8 mouse cellular contexts compared by ENCODE assay signal in genomic region chr2:30808296-30808655, GRCm38 (mm10). TPM values are rescaled to one million over a fixed set of nuclear protein-coding genes. Genes with fewer than 3 reads are reported as not detected.
A peak's percentile ranks its signal among the peaks of the same experiment; 100 is the strongest.
DNase-seq lines count a peak whose midpoint lies in the region; ATAC-seq and TF ChIP-seq lines count a peak whose summit lies in the region.

No protein-coding gene starts in this region.

- TF ChIP-seq CTCF in gastrocnemius, adult 2 months (IDR thresholded peaks at IDR 0.05): no peak
- TF ChIP-seq CTCF in ES-Bruce4 (IDR thresholded peaks at IDR 0.05; ENCODE audit: low read depth, low read length): no peak
- no peak for TF ChIP-seq CTCF in liver, postnatal 0 days (IDR thresholded peaks at IDR 0.05; ENCODE audit: low read depth)

- H3K4me3 ChIP-seq in gastrocnemius, adult 2 months: peak overlapping the region; percentile 93
- peak overlapping the region; percentile 86 for H3K4me3 ChIP-seq in ES-Bruce4 (ENCODE audit: low read depth, low read length)
- peak overlapping the region; percentile 79 for H3K4me3 ChIP-seq in forebrain, embryonic 16.5 days (replicated peaks; ENCODE audit: low read length)
- peak overlapping the region; percentile 63 for H3K4me3 ChIP-seq in liver, postnatal 0 days (ENCODE audit: low read depth, low read length)

- H3K27me3 ChIP-seq in ES-Bruce4 (ENCODE audit: control insufficient read depth, insufficient read depth, low read length, poor library complexity, severe bottlenecking): no peaks in the 10 kb centered on the region
- H3K27me3 ChIP-seq in forebrain, embryonic 16.5 days (replicated peaks; ENCODE audit: control insufficient read depth, insufficient read depth, low read length): no peaks in the 10 kb centered on the region
- H3K27me3 ChIP-seq in liver, postnatal 0 days (ENCODE audit: insufficient read depth, low read length): peaks cover 3% of the 10 kb centered on the region; the same call in 1 of the 2 replicates

- peaks cover 20% of the 10 kb centered on the region for H3K36me3 ChIP-seq in ES-Bruce4 (ENCODE audit: control insufficient read depth, insufficient read depth, low read length, poor library complexity, severe bottlenecking)
- H3K36me3 ChIP-seq in forebrain, embryonic 16.5 days (ENCODE audit: control insufficient read depth, insufficient read depth): peaks cover 3% of the 10 kb centered on the region; the same call in 1 of the 2 replicates
- H3K36me3 ChIP-seq in liver, postnatal 0 days (replicated peaks; ENCODE audit: insufficient read depth, low read length): no peaks in the 10 kb centered on the region; the same call in 1 of the 2 replicates

- TF ChIP-seq POLR2A in ES-Bruce4 (IDR thresholded peaks at IDR 0.05; ENCODE audit: insufficient read depth, low read length): no peak

- H3K4me2 ChIP-seq in forebrain, embryonic 16.5 days (ENCODE audit: low read length): peak overlapping the region; percentile 94
- H3K4me2 ChIP-seq in liver, postnatal 0 days (ENCODE audit: low read depth, low read length): peak overlapping the region; percentile 82

- H3K9ac ChIP-seq in ES-Bruce4 (ENCODE audit: low read depth, poor library complexity, severe bottlenecking): peak overlapping the region; percentile 62
- peak overlapping the region; percentile 85 for H3K9ac ChIP-seq in forebrain, embryonic 16.5 days (replicated peaks; ENCODE audit: low read depth, low read length)
- peak overlapping the region; percentile 75 for H3K9ac ChIP-seq in liver, postnatal 0 days (replicated peaks)

- no peak for DNase-seq in gastrocnemius, adult 2 months
- no peak for DNase-seq in gastrocnemius, adult 18-20 months (ENCODE audit: low spot score)
- no peak for DNase-seq in liver, postnatal 0 days
- no peak for DNase-seq in right cerebral cortex, postnatal 14 days
- DNase-seq in retina, postnatal 1 day: no peak
- no peak for DNase-seq in right cerebral cortex, adult 18-20 months

- H3K9me3 ChIP-seq in ES-Bruce4 (replicated peaks; ENCODE audit: control insufficient read depth, insufficient read depth, low read length, poor library complexity, severe bottlenecking): peaks cover 2% of the 10 kb centered on the region; the same call in 1 of the 2 replicates
- no peaks in the 10 kb centered on the region for H3K9me3 ChIP-seq in forebrain, embryonic 16.5 days (ENCODE audit: control insufficient read depth, low read length)
- no peaks in the 10 kb centered on the region for H3K9me3 ChIP-seq in liver, postnatal 0 days (ENCODE audit: low read length)

- WGBS in forebrain, embryonic 16.5 days: 5% methylated on average over 10 of the region's 10 CpGs
- WGBS in liver, postnatal 0 days (ENCODE audit: insufficient replicate concordance): 3% methylated on average over 10 of the region's 10 CpGs

- H3K4me1 ChIP-seq in ES-Bruce4 (ENCODE audit: control insufficient read depth, insufficient read depth, low read length): peaks cover 2% of the 10 kb centered on the region
- peaks cover 28% of the 10 kb centered on the region for H3K4me1 ChIP-seq in forebrain, embryonic 16.5 days (replicated peaks; ENCODE audit: control insufficient read depth, insufficient read depth, low read length)
- H3K4me1 ChIP-seq in liver, postnatal 0 days (ENCODE audit: insufficient read depth): peaks cover 25% of the 10 kb centered on the region

- intact Hi-C loops in gastrocnemius, adult 2 months (cut with DNase I): no loop called here

- no peak; the same call in 1 of the 2 replicates for ATAC-seq in forebrain, embryonic 16.5 days
- no peak for ATAC-seq in liver, postnatal 0 days

- TF ChIP-seq EP300 in ES-Bruce4 (IDR thresholded peaks at IDR 0.05; ENCODE audit: insufficient read depth, low read depth, low read length): no peak
- no peak for TF ChIP-seq EP300 in liver, postnatal 0 days (IDR thresholded peaks at IDR 0.05; ENCODE audit: low read depth)

- H3K27ac ChIP-seq in gastrocnemius, adult 2 months: peak overlapping the region; percentile 97
- 0 out of 2 replicates have a peak overlapping the region, but pooled peaks have one; percentile 1 for H3K27ac ChIP-seq in ES-Bruce4 (ENCODE audit: insufficient read depth, low read length)
- H3K27ac ChIP-seq in forebrain, embryonic 16.5 days (ENCODE audit: low read length): peak overlapping the region; percentile 69
- peak overlapping the region; percentile 87 for H3K27ac ChIP-seq in liver, postnatal 0 days (ENCODE audit: low read depth)

RNA-seq across cellular contexts. Expression of gene Ntmt1, which starts 0.7 kb away (rescaled TPM):
- total RNA-seq in gastrocnemius, adult 2 months (2021): 10 to 100 TPM; 14.3 to 15.6 TPM
- 10 to 100 TPM; 10.6 to 11.3 TPM for total RNA-seq in gastrocnemius, adult 18-20 months (2021)
- 42.6 and 46.3 TPM in 2 replicates for polyA plus RNA-seq in ES-Bruce4 (2011; ENCODE audit: insufficient read depth, insufficient read length, low read depth, missing spikeins)
- polyA plus RNA-seq in forebrain, embryonic 16.5 days (2015; fragmentation: Nextera tagmentation; extraction: Ambion mirVana): 120 and 121 TPM in 2 replicates
- 27.8 and 30.2 TPM in 2 replicates for polyA plus RNA-seq in liver, postnatal 0 days (2015; fragmentation: Nextera tagmentation; extraction: Ambion mirVana)

RNA-seq across cellular contexts. Expression of gene 1700001O22Rik, which starts 4.8 kb away (rescaled TPM):
- 10 to 100 TPM in 1 of 2 experiments, under 1 TPM in 1; 0.33 to 22.0 TPM for total RNA-seq in gastrocnemius, adult 2 months (2021)
- 1 to 10 TPM; 2.4 to 8.2 TPM for total RNA-seq in gastrocnemius, adult 18-20 months (2021)
- polyA plus RNA-seq in ES-Bruce4 (2011; ENCODE audit: insufficient read depth, insufficient read length, low read depth, missing spikeins): 2.2 and 2.4 TPM in 2 replicates
- 2.1 and 2.9 TPM in 2 replicates for polyA plus RNA-seq in forebrain, embryonic 16.5 days (2015; fragmentation: Nextera tagmentation; extraction: Ambion mirVana)
- polyA plus RNA-seq in liver, postnatal 0 days (2015; fragmentation: Nextera tagmentation; extraction: Ambion mirVana): not detected in 2 replicates

RNA-seq across cellular contexts. Expression of gene Asb6, which starts 21.9 kb away (rescaled TPM):
- 1 to 10 TPM; 7.0 TPM for total RNA-seq in gastrocnemius, adult 2 months (2021)
- total RNA-seq in gastrocnemius, adult 18-20 months (2021): 1 to 10 TPM; 7.2 to 9.7 TPM
- 18.4 and 19.9 TPM in 2 replicates for polyA plus RNA-seq in ES-Bruce4 (2011; ENCODE audit: insufficient read depth, insufficient read length, low read depth, missing spikeins)
- polyA plus RNA-seq in forebrain, embryonic 16.5 days (2015; fragmentation: Nextera tagmentation; extraction: Ambion mirVana): 41.2 and 47.2 TPM in 2 replicates
- 16.7 and 16.9 TPM in 2 replicates for polyA plus RNA-seq in liver, postnatal 0 days (2015; fragmentation: Nextera tagmentation; extraction: Ambion mirVana)

RNA-seq across cellular contexts. Expression of gene Prrx2, which starts 26.5 kb away (rescaled TPM):
- 1 to 10 TPM; 1.2 to 4.2 TPM for total RNA-seq in gastrocnemius, adult 2 months (2021)
- 1 to 10 TPM; 1.9 TPM for total RNA-seq in gastrocnemius, adult 18-20 months (2021)
- 6.5 and 6.9 TPM in 2 replicates for polyA plus RNA-seq in ES-Bruce4 (2011; ENCODE audit: insufficient read depth, insufficient read length, low read depth, missing spikeins)
- 1.9 and 4.0 TPM in 2 replicates for polyA plus RNA-seq in forebrain, embryonic 16.5 days (2015; fragmentation: Nextera tagmentation; extraction: Ambion mirVana)
- 0.07 and 0.17 TPM in 2 replicates for polyA plus RNA-seq in liver, postnatal 0 days (2015; fragmentation: Nextera tagmentation; extraction: Ambion mirVana)

Comparison
In these comparisons a context has a peak if more than half of its experiments do, and no peak if none do; other contexts are left out.
1. H3K27ac ChIP-seq: peak in every context shown above with its lines; median percentile 97 in gastrocnemius, adult 2 months; 87 in liver, postnatal 0 days; 69 in forebrain, embryonic 16.5 days; 1 in ES-Bruce4.